Mouse (Mus musculus) ovary, adult 18-20 months (tissue): Measurements from ENCODE around the gene Klf13.

ENCODE experiments used
- DNase-seq: peaks from one replicate; pipeline ENCODE4 v3.0.0; 2022; ENCODE audit warnings: low spot score, mixed read lengths

Gene Klf13

DNA sequence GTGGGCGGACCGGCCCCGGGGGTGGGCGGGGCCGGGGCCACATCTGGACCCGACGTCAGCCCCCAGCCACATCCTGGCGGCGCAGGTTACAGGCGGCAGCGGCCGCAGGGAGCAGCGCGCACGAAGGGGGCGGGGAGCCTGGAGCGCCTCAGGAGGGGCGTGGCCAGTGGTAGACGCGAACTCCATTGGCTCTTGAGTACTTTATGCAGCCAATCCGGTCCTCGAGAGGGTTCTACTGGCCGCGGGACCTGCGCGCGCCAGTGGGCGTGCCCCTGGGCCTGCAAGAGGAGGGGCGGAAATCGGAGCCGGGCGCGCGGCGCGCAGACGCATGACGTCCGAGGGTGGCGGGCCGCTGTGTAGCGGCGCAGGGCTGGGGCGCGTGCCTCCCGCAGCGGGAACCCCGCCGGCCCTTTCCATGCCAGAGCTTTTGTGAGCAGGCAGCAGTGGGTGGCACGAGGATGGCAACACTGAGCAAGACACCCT, at the start of gene Klf13:
Gene Klf13, minus strand, starts transcription at position 2 of the 483 bp plus-strand sequence.
- peak; percentile 98 for DNase-seq

DNA sequence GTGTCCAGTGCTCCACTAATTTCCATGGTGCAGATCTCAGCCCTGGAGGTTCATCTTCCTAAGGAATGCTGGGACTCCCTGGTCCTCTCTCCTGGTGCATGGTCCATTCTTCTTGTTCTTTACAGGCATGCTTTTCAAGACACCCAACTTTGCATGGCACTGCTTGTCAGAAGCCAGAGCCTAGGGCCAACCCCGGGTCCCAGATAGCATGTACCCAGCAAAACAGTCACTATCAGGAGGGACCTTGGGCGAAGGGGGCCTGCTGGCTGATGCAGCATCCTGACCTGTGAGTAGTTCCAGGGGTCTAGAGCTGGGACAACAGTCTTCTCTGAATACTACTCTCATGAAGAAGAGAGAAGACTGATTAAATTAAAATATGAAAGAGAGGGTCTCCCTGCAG, 49.7 kb upstream of the Klf13 start:
- no peak for DNase-seq

- DNase-seq = no peak
These were observed 47.9 kb upstream of the Klf13 start for GRCm38 (mm10) chr7:63986407-63987182.

DNA sequence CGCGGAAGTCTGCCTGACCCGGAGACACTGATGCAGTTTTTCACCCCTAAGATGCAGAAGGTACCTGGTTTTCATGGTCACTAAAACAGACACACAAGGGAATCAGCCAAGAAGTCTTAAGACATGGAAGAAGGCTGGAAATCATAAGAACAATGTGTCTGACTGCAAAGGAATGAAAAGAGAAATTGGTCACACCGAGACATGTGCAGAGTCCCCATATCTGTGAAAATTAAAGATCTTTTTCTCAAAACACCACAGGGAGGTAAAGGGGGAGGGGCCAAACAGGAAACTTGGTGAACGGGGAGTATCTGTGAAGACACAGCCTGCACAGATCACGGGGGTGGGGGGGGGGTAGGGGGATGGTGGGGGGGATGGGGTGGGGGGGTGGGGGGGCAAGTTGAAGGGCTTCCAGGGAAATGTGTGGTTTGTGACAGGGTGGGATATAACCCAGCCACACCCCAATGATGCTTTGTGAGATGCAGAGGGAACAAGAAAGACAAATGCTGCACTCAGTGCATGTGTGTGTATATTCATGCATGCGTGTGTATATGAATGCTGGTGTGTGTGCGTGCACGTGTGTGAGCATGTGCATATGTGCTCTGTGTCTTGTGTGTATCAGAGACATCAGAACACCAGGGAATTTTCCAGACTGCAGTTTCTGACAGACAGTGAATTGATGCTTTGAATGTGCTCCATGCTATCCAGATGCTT, 47.1 kb upstream of the Klf13 start:
- no peak for DNase-seq

GRCm38 (mm10) chr7:63985266-63985665, 46.6 kb upstream of the Klf13 start:
- no peak for DNase-seq

DNA sequence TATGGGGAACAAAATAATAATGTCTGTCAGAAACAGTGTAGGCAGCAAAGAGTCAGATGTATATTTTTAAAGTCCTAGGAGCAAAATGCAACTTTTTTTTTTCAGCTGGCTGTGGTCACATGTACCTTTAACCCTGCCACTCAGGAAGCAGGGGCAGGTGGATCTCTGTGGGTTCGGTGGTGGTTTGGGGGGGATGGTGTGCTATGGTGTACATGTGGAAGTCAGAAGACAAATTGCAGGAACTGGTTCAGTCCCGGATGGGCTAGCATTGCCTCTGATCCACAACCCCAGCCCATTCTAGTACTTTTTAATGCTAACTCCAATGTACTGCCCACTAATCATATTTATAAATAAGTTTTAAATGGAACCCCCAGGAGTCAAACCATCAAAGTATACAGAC, 45.6 kb upstream of the Klf13 start:
- DNase-seq = no peak

DNA sequence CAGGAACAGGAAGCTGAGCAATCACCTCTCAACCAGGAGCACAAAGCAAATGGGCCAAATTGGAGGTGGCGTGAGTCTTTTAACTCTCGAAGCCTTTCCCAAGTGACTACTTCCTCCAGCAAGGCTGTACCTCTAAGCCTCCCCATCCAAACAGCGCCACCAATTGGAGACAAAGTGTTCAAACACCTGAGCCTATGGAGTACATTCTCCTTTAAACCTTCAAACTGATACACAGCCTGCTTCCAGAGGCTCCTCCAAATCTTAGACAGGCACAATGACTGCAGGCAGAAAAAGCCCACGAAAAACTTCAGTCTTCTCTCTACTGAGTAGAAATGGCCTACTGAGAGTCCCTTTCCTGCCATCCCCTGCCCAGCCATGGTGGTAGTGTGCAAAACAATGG, 38.9 kb upstream of the Klf13 start:
- no peak for DNase-seq

GRCm38 (mm10) chr7:63970986-63971385, 32.3 kb upstream of the Klf13 start:
- no peak for DNase-seq

DNA sequence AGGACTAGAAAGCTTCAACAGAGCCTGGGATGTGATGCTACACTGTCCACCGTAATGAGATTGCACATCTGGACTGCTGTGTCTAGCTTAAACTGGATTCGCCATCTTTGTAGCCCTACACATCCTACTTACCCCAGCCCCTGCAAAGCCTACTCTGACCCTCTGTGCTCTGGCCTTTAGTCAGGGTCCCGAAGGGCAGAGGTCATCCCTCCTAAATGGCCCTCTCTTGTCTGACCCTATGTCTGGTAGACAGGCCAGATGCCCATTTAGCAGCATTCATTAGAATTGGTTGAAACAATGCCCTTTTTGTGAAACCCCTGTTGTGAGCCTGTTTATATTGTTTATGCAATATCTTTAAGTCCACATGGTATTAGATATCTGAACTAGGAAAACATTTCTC, 31.2 kb upstream of the Klf13 start:
- DNase-seq = no peak

- no peak for DNase-seq
These were observed 27.1 kb upstream of the Klf13 start for GRCm38 (mm10) chr7:63965635-63966418.

GRCm38 (mm10) chr7:63965135-63965534, 26.4 kb upstream of the Klf13 start:
- no peak for DNase-seq

- no peak for DNase-seq
These were observed 25.4 kb upstream of the Klf13 start for GRCm38 (mm10) chr7:63964121-63964520.

- no peak for DNase-seq
These were observed 24.9 kb upstream of the Klf13 start for GRCm38 (mm10) chr7:63963632-63964031.

DNA sequence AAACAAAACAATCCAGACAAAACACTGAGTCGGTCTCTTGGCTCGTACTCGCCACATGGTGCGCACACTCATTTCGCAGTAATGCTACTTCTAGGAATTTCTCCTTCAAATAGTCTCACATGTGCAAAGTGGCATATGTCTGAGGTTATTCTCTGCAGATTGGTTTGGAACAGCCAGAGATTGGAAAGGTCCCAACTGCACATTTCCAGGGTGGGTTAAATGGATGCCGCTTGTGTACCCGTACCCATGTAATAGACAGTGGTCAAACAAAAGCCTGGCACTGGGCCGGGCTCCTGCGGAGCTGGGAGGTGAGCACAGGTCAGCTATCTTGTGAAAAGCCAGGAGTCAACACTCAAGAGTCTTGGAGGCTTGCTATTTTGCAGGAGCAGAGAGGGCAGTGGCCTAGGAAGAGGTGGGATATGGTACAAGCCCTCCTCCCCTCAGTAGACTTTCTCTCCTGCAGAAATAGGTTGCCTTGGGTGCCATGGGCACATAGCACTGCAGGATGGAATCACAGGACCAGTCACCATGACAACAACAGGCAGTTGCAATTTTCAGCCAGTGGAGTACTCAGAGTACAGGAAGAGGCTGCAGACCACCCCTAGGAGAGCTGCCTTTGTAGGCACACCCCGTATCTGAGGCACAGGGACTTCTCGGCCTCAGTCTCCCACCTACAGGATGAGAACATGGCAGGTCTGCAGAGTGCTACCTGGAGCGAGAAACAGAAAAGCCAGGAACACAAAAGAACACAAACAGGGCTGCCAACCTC, 19.3 kb upstream of the Klf13 start:
- DNase-seq = no peak

DNA sequence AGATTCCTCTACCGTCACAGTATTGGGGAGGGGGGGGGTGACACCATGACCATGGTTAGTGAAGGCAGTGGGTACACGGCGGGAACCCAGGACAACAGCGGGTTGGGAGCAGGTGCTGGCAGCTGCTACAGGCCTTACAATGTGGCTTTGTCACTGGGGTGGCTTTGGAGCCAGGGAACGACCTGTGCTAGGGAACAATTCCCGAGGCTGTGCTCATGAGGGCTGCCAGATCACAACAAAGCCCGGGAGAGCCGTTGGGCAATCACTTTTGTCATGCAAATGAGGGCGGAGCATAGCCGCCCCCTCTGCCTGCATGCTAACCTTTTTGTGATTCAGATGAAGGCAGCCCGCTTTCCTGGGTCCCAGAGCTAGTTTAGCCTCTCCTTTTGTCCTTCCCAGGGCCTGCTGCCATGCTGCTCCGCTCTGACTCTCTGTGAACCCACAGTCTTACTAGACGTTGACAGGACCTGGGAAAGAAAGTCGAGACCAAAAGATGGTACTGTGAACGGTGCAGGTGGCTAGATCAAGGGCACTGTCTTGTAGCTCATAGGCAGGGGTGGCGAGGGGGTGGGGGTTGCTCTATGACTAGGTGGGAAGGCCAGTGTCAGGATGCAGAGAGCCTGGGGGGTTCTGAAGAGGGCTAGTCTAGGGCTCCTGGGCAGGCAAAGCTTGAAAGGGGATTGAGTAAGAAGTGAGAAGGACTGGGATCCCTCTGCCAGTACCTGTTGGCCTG, 18.4 kb upstream of the Klf13 start:
- DNase-seq = peak; percentile 23

- DNase-seq = no peak
These were observed 17.6 kb upstream of the Klf13 start for GRCm38 (mm10) chr7:63956138-63956823.

DNA sequence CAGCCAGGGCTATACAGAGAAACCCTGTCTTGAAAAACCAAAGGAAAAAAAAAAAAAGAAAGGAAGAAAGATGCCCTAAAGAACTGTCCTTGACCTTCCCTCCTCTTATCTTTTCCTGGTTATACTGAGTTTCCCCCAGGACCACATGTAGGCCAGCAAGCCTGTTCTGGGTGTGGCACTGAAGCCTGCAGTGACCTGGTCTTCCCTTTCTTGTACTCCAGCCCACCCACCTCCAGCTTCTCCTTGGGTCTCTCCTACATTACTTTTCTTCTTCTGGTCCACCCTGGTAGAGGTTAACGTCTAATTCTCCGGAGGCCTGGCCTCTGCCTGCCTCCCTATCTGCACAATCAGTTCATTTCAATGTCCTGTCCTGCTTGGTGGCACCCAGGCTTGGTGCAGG, 16.7 kb upstream of the Klf13 start:
- DNase-seq = no peak

- DNase-seq = no peak
These were observed 13.6 kb upstream of the Klf13 start for GRCm38 (mm10) chr7:63952077-63952898.

- DNase-seq = no peak
These were observed 12.4 kb upstream of the Klf13 start for GRCm38 (mm10) chr7:63950931-63951607.
